Mouse (Mus musculus) liver, embryonic 14.5 days (tissue): ENCODE data around the gene Kirrel3. TPM values are rescaled to one million over a fixed set of nuclear protein-coding genes. Genes with fewer than 3 reads are reported as not detected.

Experiments
- ATAC-seq: fragments of 200-750 bp; cut with Nextera tagmentation; 2 replicates; pipeline ENCODE4 v1.8.0; 2017; ENCODE audit warnings: moderate number of reproducible peaks, mild to moderate bottlenecking, moderate library complexity; ENCODE audit not compliant: insufficient read depth
- DNase-seq, 3 experiments: peaks; one replicate each; pipeline ENCODE4 v3.0.0-alpha.2; 2012 to 2013; ENCODE audit warnings: low read depth in 3 of 3, low spot score in 3 of 3
- H3K27ac ChIP-seq: fragments of 300-500 bp; sonication (generic); 2 replicates; pipeline ENCODE4 v1.5.1; 2014; ENCODE audit warnings: moderate library complexity, mild to moderate bottlenecking, control low read depth, inconsistent platforms
- H3K27me3 ChIP-seq: fragments of 300-500 bp; sonication (generic); 2 replicates; pipeline ENCODE4 v1.6.1; 2014; ENCODE audit warnings: mild to moderate bottlenecking, low read length, moderate library complexity; ENCODE audit not compliant: control insufficient read depth, insufficient read depth
- H3K36me3 ChIP-seq: fragments of 300-500 bp; sonication (generic); replicated peaks from 2 replicates; pipeline ENCODE4 v1.6.1; 2014; ENCODE audit warnings: low read depth; ENCODE audit not compliant: control insufficient read depth, insufficient read depth
- H3K4me1 ChIP-seq, 2 experiments: fragments of 200-500 bp in 1 of 2; fragments of 300-500 bp in 1 of 2; sonication (generic) in 1 of 2; replicated peaks; 2 replicates each; pipeline ENCODE4 v1.6.1; 2012 to 2014; ENCODE audit warnings: antibody characterized with exemption in 1 of 2, inconsistent platforms in 1 of 2, low read length in 1 of 2; ENCODE audit not compliant: control insufficient read depth in 2 of 2, insufficient read depth in 2 of 2
- H3K4me2 ChIP-seq: fragments of 300-500 bp; sonication (generic); 2 replicates; pipeline ENCODE4 v1.6.1; 2014; ENCODE audit warnings: low read depth, mild to moderate bottlenecking, control low read depth, moderate library complexity
- H3K4me3 ChIP-seq, 2 experiments: fragments of 200-500 bp in 1 of 2; fragments of 300-500 bp in 1 of 2; sonication (generic) in 1 of 2; 2 replicates each; pipeline ENCODE4 v1.5.1; 2012 to 2014; ENCODE audit warnings: low read depth in 2 of 2, low read length in 2 of 2, mild to moderate bottlenecking in 2 of 2, control low read depth in 1 of 2, inconsistent platforms in 1 of 2, moderate library complexity in 1 of 2; ENCODE audit not compliant: insufficient read depth in 1 of 2
- H3K9ac ChIP-seq: fragments of 300-500 bp; sonication (generic); replicated peaks from 2 replicates; pipeline ENCODE4 v1.6.1; 2014; ENCODE audit warnings: mild to moderate bottlenecking, control low read depth, moderate library complexity
- H3K9me3 ChIP-seq: fragments of 300-500 bp; sonication (generic); 2 replicates; pipeline ENCODE4 v1.6.1; 2016; ENCODE audit warnings: low read length, mixed read lengths; ENCODE audit not compliant: control insufficient read depth
- CTCF ChIP-seq: IDR thresholded peaks from 2 replicates; pipeline ENCODE4 v1.5.1; 2016; ENCODE audit warnings: antibody characterized with exemption, low read depth, control low read depth
- EP300 ChIP-seq: IDR thresholded peaks from 2 replicates; pipeline ENCODE4 v1.6.1; 2016; ENCODE audit warnings: antibody characterized with exemption, low read depth
- WGBS: fragments of 180-500 bp; shearing (Covaris S2); extraction: QIAGEN DNeasy Blood & Tissue Kit; methylation state at CpG from one replicate; pipeline ENCODE4 v1.1.7; 2014; ENCODE audit not compliant: insufficient replicate concordance; 5-methylcytosine and 5-hydroxymethylcytosine counted together
- polyA plus RNA-seq, 2 experiments: library from polyadenylated mRNA; depleted of rRNA in 1 of 2; stranded (reverse) in 1 of 2; unstranded in 1 of 2; fragments of >200 nt; fragmentation: Nextera tagmentation in 1 of 2; extraction: Ambion mirVana in 1 of 2; gene quantifications; 2 replicates each; pipeline versions ENCODE4 v1.2.1 to v1.2.3; 2012 to 2014

Kirrel3 gene
- polyA plus RNA-seq, 2 experiments, result 0.08 TPM; not detected in 1

GRCm38 (mm10) chr9:34752801-34753170, 267.1 kb downstream of the Kirrel3 start:
- TF ChIP-seq CTCF (peak; percentile 82), EP300 (no peak)
- Histone ChIP-seq H3K4me1 (no peaks in the 10 kb centered on the region), H3K9me3 (no peaks in the 10 kb centered on the region), H3K9ac (no peak overlapping the region), H3K4me3 (no peak overlapping the region), H3K27me3 (no peaks in the 10 kb centered on the region), H3K4me2 (no peak overlapping the region), H3K36me3 (no peaks in the 10 kb centered on the region), H3K27ac (no peak overlapping the region)
- 13% methylated on average over 4 of the region's 4 CpGs for WGBS
- ATAC-seq, result no peak
- no peak for DNase-seq

GRCm38 (mm10) chr9:34753891-34754290, 268.2 kb downstream of the Kirrel3 start:
- Histone ChIP-seq H3K27me3 (no peaks in the 10 kb centered on the region), H3K4me2 (no peak overlapping the region), H3K27ac (no peak overlapping the region), H3K9me3 (no peaks in the 10 kb centered on the region), H3K36me3 (no peaks in the 10 kb centered on the region), H3K4me1 (no peaks in the 10 kb centered on the region), H3K9ac (no peak overlapping the region), H3K4me3 (no peak overlapping the region)
- ATAC-seq, result no peak
- no peak for TF ChIP-seq CTCF
- TF ChIP-seq EP300, result no peak
- WGBS, result 41% methylated on average over 5 of the region's 5 CpGs
- no peak for DNase-seq

- TF ChIP-seq CTCF (no peak), EP300 (no peak)
- DNase-seq (no peak), ATAC-seq (no peak)
- 58% methylated on average over 6 of the region's 6 CpGs for WGBS
- H3K4me3 ChIP-seq, result no peak overlapping the region
- no peaks in the 10 kb centered on the region for H3K9me3 ChIP-seq
- H3K4me1 ChIP-seq, result no peaks in the 10 kb centered on the region
- no peaks in the 10 kb centered on the region for H3K36me3 ChIP-seq
- no peak overlapping the region for H3K9ac ChIP-seq
- no peaks in the 10 kb centered on the region for H3K27me3 ChIP-seq
- no peak overlapping the region for H3K4me2 ChIP-seq
- no peak overlapping the region for H3K27ac ChIP-seq
These were observed 268.9 kb downstream of the Kirrel3 start for GRCm38 (mm10) chr9:34754523-34755097.

- Histone ChIP-seq H3K4me2 (no peak overlapping the region), H3K4me1 (no peaks in the 10 kb centered on the region), H3K27ac (no peak overlapping the region), H3K27me3 (no peaks in the 10 kb centered on the region), H3K4me3 (no peak overlapping the region), H3K9me3 (no peaks in the 10 kb centered on the region), H3K9ac (no peak overlapping the region), H3K36me3 (no peaks in the 10 kb centered on the region)
- ATAC-seq (no peak), DNase-seq (no peak)
- WGBS, result 68% methylated on average over 7 of the region's 7 CpGs
- TF ChIP-seq EP300 (no peak), CTCF (no peak)
These were observed 270.4 kb downstream of the Kirrel3 start for GRCm38 (mm10) chr9:34756055-34756454.

GRCm38 (mm10) chr9:34758925-34759324, 273.2 kb downstream of the Kirrel3 start:
- 38% methylated on average over 5 of the region's 5 CpGs for WGBS
- TF ChIP-seq CTCF (no peak), EP300 (no peak)
- Histone ChIP-seq H3K27ac (no peak overlapping the region), H3K9me3 (no peaks in the 10 kb centered on the region), H3K9ac (no peak overlapping the region), H3K27me3 (no peaks in the 10 kb centered on the region), H3K4me2 (no peak overlapping the region), H3K4me1 (no peaks in the 10 kb centered on the region), H3K36me3 (no peaks in the 10 kb centered on the region), H3K4me3 (no peak overlapping the region)
- no peak for ATAC-seq
- no peak for DNase-seq
